Mouse (Mus musculus) hindbrain, embryonic 11.5 days (tissue): ENCODE measurements around the gene Slk. TPM values are rescaled to one million over a fixed set of nuclear protein-coding genes. Genes with fewer than 3 reads are reported as not detected.

Source experiments
- ATAC-seq: fragments of 200-750 bp; cut with Nextera tagmentation; 2 replicates; pipeline ENCODE4 v1.8.0; 2017; ENCODE audit warnings: mild to moderate bottlenecking, moderate TSS enrichment, moderate library complexity; ENCODE audit not compliant: low FRiP score
- DNase-seq: peaks from one replicate; pipeline ENCODE4 v3.0.0-alpha.2; 2015; ENCODE audit warnings: low spot score
- H3K27ac ChIP-seq: fragments of 300-500 bp; sonication (generic); 2 replicates; pipeline ENCODE4 v1.5.1; 2014; ENCODE audit warnings: mild to moderate bottlenecking, low read depth, low read length
- H3K27me3 ChIP-seq: fragments of 300-500 bp; sonication (generic); 2 replicates; pipeline ENCODE4 v1.6.1; 2014; ENCODE audit warnings: mild to moderate bottlenecking, low read length, moderate library complexity, mixed read lengths; ENCODE audit not compliant: control insufficient read depth, insufficient read depth
- H3K36me3 ChIP-seq: fragments of 300-500 bp; sonication (generic); 2 replicates; pipeline ENCODE4 v1.6.1; 2014; ENCODE audit warnings: mild to moderate bottlenecking, low read length, moderate library complexity, mixed read lengths; ENCODE audit not compliant: control insufficient read depth, insufficient read depth
- H3K4me1 ChIP-seq: fragments of 300-500 bp; sonication (generic); replicated peaks from 2 replicates; pipeline ENCODE4 v1.6.1; 2014; ENCODE audit warnings: low read length, mixed read lengths; ENCODE audit not compliant: control insufficient read depth, insufficient read depth
- H3K4me2 ChIP-seq: fragments of 300-500 bp; sonication (generic); replicated peaks from 2 replicates; pipeline ENCODE4 v1.6.1; 2014; ENCODE audit warnings: mild to moderate bottlenecking, low read depth, low read length
- H3K4me3 ChIP-seq: fragments of 300-500 bp; sonication (generic); 2 replicates; pipeline ENCODE4 v1.5.1; 2014; ENCODE audit warnings: low read depth, low read length
- H3K9ac ChIP-seq: fragments of 300-500 bp; sonication (generic); 2 replicates; pipeline ENCODE4 v1.6.1; 2014; ENCODE audit warnings: low read depth, low read length
- H3K9me3 ChIP-seq: fragments of 300-500 bp; sonication (generic); 2 replicates; pipeline ENCODE4 v1.6.1; 2016; ENCODE audit warnings: low read length; ENCODE audit not compliant: control insufficient read depth
- WGBS: fragments of 180-500 bp; shearing (Covaris S2); extraction: QIAGEN DNeasy Blood & Tissue Kit; methylation state at CpG from one replicate; pipeline ENCODE4 v1.1.7; 2014; 5-methylcytosine and 5-hydroxymethylcytosine counted together
- polyA plus RNA-seq: library from polyadenylated mRNA; unstranded; fragments of >200 nt; fragmentation: Nextera tagmentation; extraction: Ambion mirVana; gene quantifications from 2 replicates; pipeline ENCODE4 v1.2.1, GENCODE M21; 2014

Slk gene
- polyA plus RNA-seq, 1 experiment from 2014 or later = 13.8 TPM

- no peak overlapping the region for H3K9ac ChIP-seq
- no peak overlapping the region for H3K27ac ChIP-seq
- H3K4me2 ChIP-seq = no peak overlapping the region
- H3K4me1 ChIP-seq = no peaks in the 10 kb centered on the region
- H3K4me3 ChIP-seq = no peak overlapping the region
- ATAC-seq (no peak), DNase-seq (no peak)
- no peaks in the 10 kb centered on the region for H3K36me3 ChIP-seq
- no peaks in the 10 kb centered on the region for H3K27me3 ChIP-seq
- no peaks in the 10 kb centered on the region for H3K9me3 ChIP-seq
- 87% methylated on average over 12 of the region's 12 CpGs for WGBS
Measured at GRCm38 (mm10) chr19:47678675-47679074, 99.2 kb downstream of the Slk start.

- no peak for ATAC-seq
- Histone ChIP-seq H3K36me3 (no peaks in the 10 kb centered on the region), H3K27me3 (no peaks in the 10 kb centered on the region), H3K9me3 (no peaks in the 10 kb centered on the region), H3K4me1 (no peaks in the 10 kb centered on the region), H3K4me2 (no peak overlapping the region), H3K9ac (no peak overlapping the region), H3K4me3 (no peak overlapping the region), H3K27ac (no peak overlapping the region)
- no peak for DNase-seq
- WGBS = 91% methylated on average over 7 of the region's 7 CpGs
Measured at GRCm38 (mm10) chr19:47689592-47689991, 110.1 kb downstream of the Slk start.

- no peak for ATAC-seq
- Histone ChIP-seq H3K4me3 (no peak within 1 kb of the TSS), H3K36me3 (no peaks in the 10 kb centered on the region), H3K4me1 (no peaks in the 10 kb centered on the region), H3K9me3 (no peaks in the 10 kb centered on the region), H3K27me3 (no peaks in the 10 kb centered on the region), H3K27ac (no peak within 1 kb of the TSS), H3K9ac (no peak within 1 kb of the TSS), H3K4me2 (no peak within 1 kb of the TSS)
- 86% methylated on average over 6 of the region's 6 CpGs for WGBS
- no peak for DNase-seq
Measured at GRCm38 (mm10) chr19:47691994-47692393, 112.5 kb downstream of the Slk start, which contains the start of gene Col17a1. Col17a1 (minus strand) TSS chr19:47692094.

Other genes starting within 250 kb of the Slk start
- 5.5 and 6.9 TPM in 2 replicates for gene Sh3pxd2a, start 115.3 kb upstream of the Slk start, polyA plus RNA-seq
- gene Stn1, start 42.2 kb upstream of the Slk start, polyA plus RNA-seq = 46.8 and 55.4 TPM in 2 replicates
- gene Col17a1, start 112.4 kb downstream of the Slk start, polyA plus RNA-seq = 0.36 and 0.38 TPM in 2 replicates
- 295 and 320 TPM in 2 replicates for gene Sfr1, start 152.0 kb downstream of the Slk start, polyA plus RNA-seq